Mouse (Mus musculus): ENCODE data around the gene Itfg2. TPM values are rescaled to one million over a fixed set of nuclear protein-coding genes. Genes with fewer than 3 reads are reported as not detected.

Itfg2 gene
- polyA plus RNA-seq, 1 experiment from 2014 or later, result 39.3 TPM

Other genes with a start within 250 kb of the Itfg2 start
- 3.5 TPM in 2 replicates for gene Tead4, start 124.1 kb downstream of the Itfg2 start, polyA plus RNA-seq (2016; fragmentation: Nextera tagmentation; extraction: Ambion mirVana)
- gene Tulp3, start 69.1 kb downstream of the Itfg2 start, polyA plus RNA-seq (2016; fragmentation: Nextera tagmentation; extraction: Ambion mirVana), result 21.0 and 23.6 TPM in 2 replicates
- gene Rhno1, start 62.0 kb downstream of the Itfg2 start, polyA plus RNA-seq (2016; fragmentation: Nextera tagmentation; extraction: Ambion mirVana), result 167 and 177 TPM in 2 replicates
- 43.2 and 52.4 TPM in 2 replicates for gene Foxm1, start 62.0 kb downstream of the Itfg2 start, polyA plus RNA-seq (2016; fragmentation: Nextera tagmentation; extraction: Ambion mirVana)
- gene Tex52, start 49.5 kb downstream of the Itfg2 start, polyA plus RNA-seq (2016; fragmentation: Nextera tagmentation; extraction: Ambion mirVana), result 0.38 and 0.74 TPM in 2 replicates
- not detected in 2 replicates for gene Gm44596, start 49.4 kb downstream of the Itfg2 start, polyA plus RNA-seq (2016; fragmentation: Nextera tagmentation; extraction: Ambion mirVana)
- 3.5 and 4.2 TPM in 2 replicates for gene Nrip2, start 25.6 kb downstream of the Itfg2 start, polyA plus RNA-seq (2016; fragmentation: Nextera tagmentation; extraction: Ambion mirVana)
- gene Fkbp4, start 13.7 kb upstream of the Itfg2 start, polyA plus RNA-seq (2016; fragmentation: Nextera tagmentation; extraction: Ambion mirVana), result 548 and 573 TPM in 2 replicates
- not detected in 2 replicates for gene Pzp, start 101.8 kb upstream of the Itfg2 start, polyA plus RNA-seq (2016; fragmentation: Nextera tagmentation; extraction: Ambion mirVana)
- gene A2ml1, start 156.7 kb upstream of the Itfg2 start, polyA plus RNA-seq (2016; fragmentation: Nextera tagmentation; extraction: Ambion mirVana), result not detected in 2 replicates
- gene Klrb1a, start 198.6 kb upstream of the Itfg2 start, polyA plus RNA-seq (2016; fragmentation: Nextera tagmentation; extraction: Ambion mirVana), result not detected in 2 replicates
- not detected in 2 replicates for gene Clec2h, start 237.5 kb upstream of the Itfg2 start, polyA plus RNA-seq (2016; fragmentation: Nextera tagmentation; extraction: Ambion mirVana)